Mouse (Mus musculus): ENCODE results near the gene Galnt14.

DNA sequence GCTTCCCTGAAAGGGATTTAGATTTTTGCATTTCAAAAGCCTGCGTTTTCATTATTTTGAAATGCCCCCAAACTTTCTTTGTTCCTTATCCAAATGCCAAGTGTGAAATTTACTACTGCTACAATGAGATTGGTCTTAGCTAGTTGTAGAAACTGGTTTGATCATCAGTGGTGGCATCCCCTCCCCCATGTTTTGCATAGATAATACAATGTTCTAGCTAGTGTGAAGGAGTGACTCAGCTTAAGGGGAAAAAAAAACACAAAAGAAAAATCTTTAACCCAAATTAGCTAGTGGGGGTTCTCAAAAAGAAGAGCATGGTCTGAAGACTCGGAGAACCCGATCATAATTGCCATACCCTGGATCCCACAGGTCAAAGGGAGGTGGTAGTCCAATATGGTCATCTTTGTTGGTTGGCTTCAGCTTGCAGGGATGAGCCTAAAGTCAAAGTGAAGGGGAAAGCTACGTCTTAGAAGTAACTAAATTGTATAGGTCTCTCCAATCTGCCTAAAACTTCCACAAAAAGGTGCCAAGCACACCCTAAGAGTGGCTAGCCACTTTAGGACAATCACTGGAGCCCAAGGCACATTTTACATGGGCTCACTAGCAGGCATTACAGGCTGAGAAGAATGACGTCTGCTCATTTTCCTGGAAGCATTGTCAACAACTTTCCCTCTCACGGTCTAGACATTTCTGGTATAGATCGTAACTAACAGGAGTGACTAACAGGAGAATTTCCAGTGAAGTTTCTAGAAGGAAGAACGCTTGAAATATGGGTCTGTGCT is 4.4 kb upstream of the Galnt14 start:
- no peak for TF ChIP-seq TAL1 (IDR thresholded peaks at IDR 0.05; ENCODE audit: low read length)
- no peak for TF ChIP-seq GATA1 (IDR thresholded peaks at IDR 0.05; ENCODE audit: low read length)
